Mouse (Mus musculus): Measurements from ENCODE around the gene Kl. TPM values are rescaled to one million over a fixed set of nuclear protein-coding genes. Genes with fewer than 3 reads are reported as not detected.

Gene Kl
- polyA plus RNA-seq, 1 experiment from 2014 or later: 0.91 TPM

DNA sequence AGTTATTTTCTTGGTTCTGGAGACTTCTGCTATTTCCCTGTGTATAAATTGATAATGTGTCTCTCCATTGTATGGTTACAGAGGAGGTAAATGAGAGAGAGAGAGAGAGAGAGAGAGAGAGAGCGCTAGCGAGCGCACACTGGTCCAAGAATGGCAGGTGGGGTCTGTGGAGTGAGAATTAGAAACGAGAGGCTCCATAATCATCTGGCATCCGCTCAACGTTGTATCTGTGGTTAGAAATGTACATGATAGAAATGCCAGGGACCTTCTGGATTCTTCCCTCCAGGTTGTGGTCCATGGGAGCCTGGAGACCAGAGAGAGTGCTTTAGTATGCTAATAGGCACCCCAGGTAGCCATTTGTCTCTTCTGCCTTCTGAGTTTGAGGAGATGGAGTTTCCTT is 76.5 kb downstream of the Kl start:
- peaks cover 5% of the 10 kb centered on the region; the same call in 1 of the 2 replicates for H3K4me1 ChIP-seq (ENCODE audit: control insufficient read depth, insufficient read depth, low read length)
- H3K4me2 ChIP-seq (ENCODE audit: low read length): no peak overlapping the region
- WGBS: 64% methylated on average over 6 of the region's 6 CpGs
- H3K9ac ChIP-seq (replicated peaks; ENCODE audit: low read length): no peak overlapping the region
- no peak overlapping the region for H3K27ac ChIP-seq (replicated peaks; ENCODE audit: low read depth, low read length)
- no peak overlapping the region for H3K4me3 ChIP-seq (replicated peaks; ENCODE audit: low read depth, low read length)
- DNase-seq (peak; percentile 23), ATAC-seq (ENCODE audit: low FRiP score, low TSS enrichment) (no peak)
- no peaks in the 10 kb centered on the region for H3K36me3 ChIP-seq (ENCODE audit: control insufficient read depth, insufficient read depth, low read length)
- no peaks in the 10 kb centered on the region for H3K27me3 ChIP-seq (ENCODE audit: control insufficient read depth, insufficient read depth, low read length)
- no peaks in the 10 kb centered on the region for H3K9me3 ChIP-seq (ENCODE audit: control insufficient read depth, low read length)

DNA sequence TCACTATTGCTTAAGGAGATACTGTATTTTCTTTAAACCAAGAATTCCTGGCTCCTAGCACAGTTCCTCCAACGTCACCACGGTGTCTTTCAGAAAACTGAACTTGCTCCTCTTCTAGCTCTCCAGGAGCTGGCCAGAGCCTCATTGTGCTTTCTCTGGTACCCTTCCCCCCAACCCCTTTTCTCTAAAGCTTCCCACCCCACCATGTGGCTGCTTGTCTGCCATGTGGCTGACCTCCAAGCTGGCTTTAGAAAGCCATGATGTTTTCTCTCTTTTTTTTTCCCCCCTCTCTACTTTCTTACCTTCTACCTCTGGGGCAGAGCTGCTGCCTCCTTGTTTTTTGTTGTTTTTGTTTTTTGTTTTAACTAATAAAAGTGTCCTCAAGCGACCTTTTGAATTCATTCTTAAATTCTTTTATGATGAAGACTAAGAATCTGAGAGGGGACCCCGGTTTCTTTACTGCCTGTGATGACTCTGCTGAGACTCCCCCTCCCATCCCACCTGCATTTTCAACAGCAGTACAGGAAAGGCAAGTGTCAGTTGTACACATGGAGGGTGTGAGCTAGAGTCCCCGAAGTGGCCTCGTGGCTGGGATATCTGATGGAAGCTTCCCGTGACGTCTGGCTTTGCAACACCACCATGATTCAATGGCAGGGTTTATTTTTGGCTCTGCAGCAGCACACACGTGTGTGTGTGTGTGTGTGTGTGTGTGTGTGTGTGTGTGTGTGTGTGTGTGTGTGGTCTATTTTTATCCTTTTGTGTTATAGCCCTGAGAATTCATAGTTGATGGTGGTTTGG is 82.5 kb downstream of the Kl start:
- DNase-seq: no peak
- Histone ChIP-seq H3K4me1 (ENCODE audit: control insufficient read depth, insufficient read depth, low read length) (no peaks in the 10 kb centered on the region), H3K36me3 (ENCODE audit: control insufficient read depth, insufficient read depth, low read length) (no peaks in the 10 kb centered on the region), H3K9ac (replicated peaks; ENCODE audit: low read length) (no peak overlapping the region), H3K4me3 (replicated peaks; ENCODE audit: low read depth, low read length) (no peak overlapping the region), H3K9me3 (ENCODE audit: control insufficient read depth, low read length) (no peaks in the 10 kb centered on the region), H3K27ac (replicated peaks; ENCODE audit: low read depth, low read length) (no peak overlapping the region), H3K4me2 (ENCODE audit: low read length) (no peak overlapping the region), H3K27me3 (ENCODE audit: control insufficient read depth, insufficient read depth, low read length) (no peaks in the 10 kb centered on the region)
- 74% methylated on average over 9 of the region's 9 CpGs for WGBS
- no peak for ATAC-seq (ENCODE audit: low FRiP score, low TSS enrichment)

DNA sequence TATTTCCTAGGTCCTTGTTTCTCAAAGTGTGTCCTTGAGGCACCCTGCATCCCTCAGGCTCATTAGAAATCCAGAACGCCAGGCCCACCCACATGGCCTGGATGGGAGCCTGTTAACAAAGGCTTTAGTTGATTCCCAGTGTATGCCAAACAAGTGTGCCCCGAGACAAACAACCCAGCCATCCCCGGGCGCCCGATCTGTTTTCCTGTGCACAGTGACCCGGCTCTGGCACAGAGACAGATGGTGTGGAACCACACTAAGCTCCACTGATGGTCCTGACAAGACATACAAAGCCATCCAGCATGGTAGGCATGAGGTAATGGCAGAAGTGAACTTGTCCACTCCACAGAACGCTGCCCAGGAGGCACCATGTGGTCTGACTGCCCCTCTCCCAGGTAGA is 85.5 kb downstream of the Kl start:
- WGBS: 73% methylated on average over 7 of the region's 7 CpGs
- H3K4me3 ChIP-seq (replicated peaks; ENCODE audit: low read depth, low read length): no peak overlapping the region
- H3K4me2 ChIP-seq (ENCODE audit: low read length): no peak overlapping the region
- no peaks in the 10 kb centered on the region for H3K27me3 ChIP-seq (ENCODE audit: control insufficient read depth, insufficient read depth, low read length)
- no peaks in the 10 kb centered on the region for H3K9me3 ChIP-seq (ENCODE audit: control insufficient read depth, low read length)
- DNase-seq: no peak
- H3K4me1 ChIP-seq (ENCODE audit: control insufficient read depth, insufficient read depth, low read length): no peaks in the 10 kb centered on the region
- no peak for ATAC-seq (ENCODE audit: low FRiP score, low TSS enrichment)
- H3K36me3 ChIP-seq (ENCODE audit: control insufficient read depth, insufficient read depth, low read length): no peaks in the 10 kb centered on the region
- no peak overlapping the region for H3K27ac ChIP-seq (replicated peaks; ENCODE audit: low read depth, low read length)
- H3K9ac ChIP-seq (replicated peaks; ENCODE audit: low read length): no peak overlapping the region

DNA sequence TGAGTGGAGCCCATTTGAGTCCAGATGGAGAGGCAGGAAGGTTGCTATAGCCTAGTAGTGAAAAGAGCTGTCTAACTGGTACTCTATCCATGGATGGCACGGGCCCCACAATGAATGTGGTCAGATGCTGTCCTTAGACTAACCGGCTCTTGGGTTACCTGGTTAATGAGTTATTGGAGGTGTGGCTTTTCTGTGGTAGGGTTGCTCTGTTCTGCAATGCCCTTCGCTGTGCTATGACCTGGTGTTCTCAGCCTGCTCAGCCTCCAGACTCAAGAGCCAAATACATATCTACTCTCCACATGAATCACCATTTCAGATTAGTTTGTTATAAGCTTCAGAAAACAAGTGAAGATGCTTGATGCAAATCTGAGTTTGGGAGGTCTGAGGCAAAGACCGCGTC is 90.5 kb downstream of the Kl start:
- no peak overlapping the region for H3K4me3 ChIP-seq (replicated peaks; ENCODE audit: low read depth, low read length)
- H3K4me2 ChIP-seq (ENCODE audit: low read length): no peak overlapping the region
- DNase-seq (no peak), ATAC-seq (ENCODE audit: low FRiP score, low TSS enrichment) (no peak)
- no peaks in the 10 kb centered on the region for H3K9me3 ChIP-seq (ENCODE audit: control insufficient read depth, low read length)
- no peaks in the 10 kb centered on the region for H3K27me3 ChIP-seq (ENCODE audit: control insufficient read depth, insufficient read depth, low read length)
- H3K36me3 ChIP-seq (ENCODE audit: control insufficient read depth, insufficient read depth, low read length): no peaks in the 10 kb centered on the region
- H3K9ac ChIP-seq (replicated peaks; ENCODE audit: low read length): no peak overlapping the region
- no peaks in the 10 kb centered on the region for H3K4me1 ChIP-seq (ENCODE audit: control insufficient read depth, insufficient read depth, low read length)
- WGBS: 94% methylated on average over 5 of the region's 5 CpGs
- H3K27ac ChIP-seq (replicated peaks; ENCODE audit: low read depth, low read length): no peak overlapping the region
